Mouse (Mus musculus): ENCODE data around the gene Hk2. TPM values are rescaled to one million over a fixed set of nuclear protein-coding genes. Genes with fewer than 3 reads are reported as not detected.

Hk2 gene
- polyA plus RNA-seq, 1 experiment from 2014 or later: 16.0 TPM

- no peak for ATAC-seq (ENCODE audit: insufficient number of reproducible peaks, insufficient read depth, low FRiP score, low TSS enrichment)
- Histone ChIP-seq H3K4me3 (no peak overlapping the region), H3K4me2 (replicated peaks) (no peak overlapping the region), H3K9me3 (no peaks in the 10 kb centered on the region), H3K36me3 (peaks cover 57% of the 10 kb centered on the region), H3K4me1 (no peaks in the 10 kb centered on the region), H3K27ac (no peak overlapping the region), H3K9ac (no peak overlapping the region), H3K27me3 (no peaks in the 10 kb centered on the region)
- WGBS: 91% methylated on average over 27 of the region's 27 CpGs
These were observed 36.4 kb downstream of the Hk2 start for GRCm38 (mm10) chr6:82737634-82738540.

DNA sequence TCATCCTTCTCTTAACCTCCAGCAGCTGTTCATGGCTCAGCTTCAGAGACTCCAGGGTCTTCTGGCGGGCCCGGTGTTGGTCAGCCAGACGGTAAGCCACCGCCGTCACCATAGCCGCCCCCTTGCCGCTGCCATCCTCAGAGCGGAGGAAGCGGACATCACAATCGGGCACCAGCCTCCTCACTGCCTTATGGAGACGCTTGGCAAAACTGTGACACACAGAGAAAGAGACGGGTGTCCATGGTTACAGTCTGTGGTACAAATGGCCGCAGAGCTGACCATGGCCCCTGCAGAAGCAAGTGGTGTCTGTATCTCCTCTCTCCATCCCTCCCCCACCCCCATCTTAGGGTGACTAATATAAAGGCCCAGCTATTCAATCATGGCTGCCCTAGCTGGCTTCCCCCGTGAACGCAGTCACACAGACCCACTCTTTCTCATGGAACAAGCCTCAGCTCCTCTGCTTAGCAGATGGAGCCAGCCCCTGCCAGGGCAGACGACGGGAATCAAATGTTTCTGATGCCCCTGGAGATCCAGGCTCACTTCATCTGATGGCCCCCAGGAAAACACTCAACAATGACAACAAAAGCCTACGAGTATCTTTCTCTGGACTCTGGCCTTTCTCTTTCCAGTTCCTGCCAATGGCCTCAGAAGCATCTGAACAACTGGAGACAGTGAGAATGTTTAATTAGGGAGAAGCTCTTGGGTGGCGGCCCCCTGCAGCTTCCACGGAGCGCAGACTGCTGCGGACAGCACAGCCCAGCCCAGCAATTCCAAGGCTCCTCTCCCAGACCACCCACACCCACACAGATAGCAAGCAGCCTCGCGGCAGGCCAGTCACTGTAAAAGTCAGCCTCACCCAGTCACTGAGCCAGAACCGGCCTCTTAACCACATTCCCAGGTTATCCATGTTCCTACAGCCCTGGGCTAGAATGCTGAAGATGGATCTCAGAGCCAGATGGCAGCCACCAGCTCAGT is 37.3 kb downstream of the Hk2 start:
- H3K9ac ChIP-seq: no peak overlapping the region
- H3K4me3 ChIP-seq: no peak overlapping the region
- H3K9me3 ChIP-seq: no peaks in the 10 kb centered on the region
- H3K27ac ChIP-seq: no peak overlapping the region
- 92% methylated on average over 25 of the region's 25 CpGs for WGBS
- peaks cover 47% of the 10 kb centered on the region for H3K36me3 ChIP-seq
- H3K4me1 ChIP-seq: no peaks in the 10 kb centered on the region
- ATAC-seq (ENCODE audit: insufficient number of reproducible peaks, insufficient read depth, low FRiP score, low TSS enrichment): no peak
- H3K27me3 ChIP-seq: no peaks in the 10 kb centered on the region
- no peak overlapping the region for H3K4me2 ChIP-seq (replicated peaks)

DNA sequence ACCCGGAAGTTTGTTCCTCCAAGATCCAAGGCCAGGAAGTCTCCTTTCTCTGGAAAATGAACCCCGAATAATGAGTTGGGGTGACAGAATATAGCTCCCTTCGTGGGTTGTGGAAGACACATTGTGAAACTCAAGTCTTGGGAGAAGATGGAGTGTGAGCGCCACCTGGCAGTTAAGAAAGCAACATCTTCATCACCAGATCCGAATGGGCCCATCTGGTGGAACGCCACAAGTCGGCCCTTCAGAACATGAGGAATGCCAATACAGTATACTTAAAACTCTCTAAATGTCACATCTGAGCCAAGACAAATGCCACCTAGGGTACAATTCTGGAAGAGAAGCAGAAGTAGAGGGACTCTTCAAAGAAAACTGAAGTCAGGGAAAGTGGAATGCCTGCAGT is 38.9 kb downstream of the Hk2 start:
- no peaks in the 10 kb centered on the region for H3K4me1 ChIP-seq
- 89% methylated on average over 7 of the region's 7 CpGs for WGBS
- peaks cover 57% of the 10 kb centered on the region for H3K36me3 ChIP-seq
- no peak overlapping the region for H3K27ac ChIP-seq
- no peaks in the 10 kb centered on the region for H3K9me3 ChIP-seq
- H3K4me3 ChIP-seq: no peak overlapping the region
- H3K27me3 ChIP-seq: no peaks in the 10 kb centered on the region
- H3K9ac ChIP-seq: no peak overlapping the region
- no peak overlapping the region for H3K4me2 ChIP-seq (replicated peaks)
- no peak for ATAC-seq (ENCODE audit: insufficient number of reproducible peaks, insufficient read depth, low FRiP score, low TSS enrichment)

DNA sequence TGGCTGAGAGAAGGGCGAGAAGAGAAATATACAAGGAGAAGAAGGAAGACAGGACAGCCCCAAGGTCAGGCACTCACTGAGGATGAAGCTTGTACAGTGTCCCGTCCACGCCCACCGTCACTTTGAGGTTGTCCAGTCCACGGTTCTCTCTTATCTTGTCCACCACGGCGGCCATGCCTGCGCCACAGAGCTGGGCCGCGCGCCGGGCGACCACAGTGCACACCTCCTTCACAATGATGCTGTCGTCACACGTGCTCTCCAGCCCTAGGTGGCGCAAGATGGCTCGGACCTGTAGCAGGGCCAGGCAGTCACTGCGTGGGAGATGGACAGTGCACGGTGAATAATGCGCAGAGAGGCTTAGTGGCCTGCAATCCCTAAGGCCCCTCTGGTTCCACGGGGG is 45.6 kb downstream of the Hk2 start:
- H3K36me3 ChIP-seq: peaks cover 60% of the 10 kb centered on the region
- no peaks in the 10 kb centered on the region for H3K27me3 ChIP-seq
- no peak for ATAC-seq (ENCODE audit: insufficient number of reproducible peaks, insufficient read depth, low FRiP score, low TSS enrichment)
- 94% methylated on average over 21 of the region's 21 CpGs for WGBS
- no peak overlapping the region for H3K9ac ChIP-seq
- no peak overlapping the region for H3K4me2 ChIP-seq (replicated peaks)
- H3K9me3 ChIP-seq: no peaks in the 10 kb centered on the region
- no peak overlapping the region for H3K4me3 ChIP-seq
- no peaks in the 10 kb centered on the region for H3K4me1 ChIP-seq
- no peak overlapping the region for H3K27ac ChIP-seq

DNA sequence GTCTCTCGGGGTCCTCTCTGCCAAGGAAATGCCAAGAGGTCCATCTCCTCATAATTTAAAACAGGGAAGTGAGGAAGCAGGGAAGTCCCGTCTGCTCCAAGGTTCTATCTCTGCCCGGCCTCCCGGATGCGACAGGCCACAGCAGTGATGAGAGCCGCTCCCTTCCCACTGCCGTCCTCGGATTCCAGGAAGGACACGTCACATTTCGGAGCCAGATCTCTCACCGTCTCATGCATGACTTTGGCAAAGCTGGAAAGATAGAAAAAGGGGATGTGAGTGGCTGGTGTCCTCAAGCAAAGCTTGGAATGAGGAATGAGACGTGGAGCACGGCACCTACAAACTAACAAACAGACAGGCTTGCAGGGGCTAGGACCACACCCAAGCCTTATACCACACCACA is 47.0 kb downstream of the Hk2 start:
- Histone ChIP-seq H3K27me3 (no peaks in the 10 kb centered on the region), H3K27ac (no peak overlapping the region), H3K4me1 (peaks cover 10% of the 10 kb centered on the region), H3K9ac (no peak overlapping the region), H3K9me3 (no peaks in the 10 kb centered on the region), H3K36me3 (peaks cover 57% of the 10 kb centered on the region), H3K4me2 (replicated peaks) (no peak overlapping the region), H3K4me3 (no peak overlapping the region)
- 93% methylated on average over 13 of the region's 13 CpGs for WGBS
- ATAC-seq (ENCODE audit: insufficient number of reproducible peaks, insufficient read depth, low FRiP score, low TSS enrichment): no peak

- H3K4me3 ChIP-seq: no peak overlapping the region
- peaks cover 32% of the 10 kb centered on the region for H3K36me3 ChIP-seq
- H3K27me3 ChIP-seq: no peaks in the 10 kb centered on the region
- peak; percentile 78 for ATAC-seq (ENCODE audit: insufficient number of reproducible peaks, insufficient read depth, low FRiP score, low TSS enrichment)
- no peak overlapping the region for H3K4me2 ChIP-seq (replicated peaks)
- peak overlapping the region; percentile 70 for H3K27ac ChIP-seq
- 39% methylated on average over 5 of the region's 5 CpGs for WGBS
- no peak overlapping the region for H3K9ac ChIP-seq
- no peaks in the 10 kb centered on the region for H3K9me3 ChIP-seq
- H3K4me1 ChIP-seq: peaks cover 10% of the 10 kb centered on the region
These were observed 50.9 kb downstream of the Hk2 start for GRCm38 (mm10) chr6:82723321-82723720.

DNA sequence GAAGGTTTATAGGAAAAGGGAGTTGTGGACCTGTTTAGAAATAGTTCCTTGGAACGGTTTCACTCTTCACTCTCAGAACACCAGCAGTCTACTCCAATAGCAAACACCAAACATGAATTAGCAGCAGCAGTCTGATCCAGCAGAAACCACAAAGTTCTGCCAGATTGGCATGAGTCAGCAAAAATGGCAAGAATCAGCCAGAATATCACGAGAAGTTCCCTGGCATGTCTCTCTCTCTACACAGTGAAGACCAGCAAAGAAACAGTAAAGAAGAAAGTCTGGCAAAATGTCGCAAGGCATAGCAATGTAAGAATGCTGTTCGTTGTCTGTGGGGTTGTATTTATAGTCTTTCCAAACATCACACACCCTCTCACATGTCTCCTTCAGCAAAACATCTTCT is 58.1 kb downstream of the Hk2 start:
- Histone ChIP-seq H3K27me3 (no peaks in the 10 kb centered on the region), H3K36me3 (no peaks in the 10 kb centered on the region), H3K9ac (no peak overlapping the region), H3K4me3 (no peak overlapping the region), H3K4me2 (replicated peaks) (no peak overlapping the region), H3K9me3 (no peaks in the 10 kb centered on the region), H3K4me1 (no peaks in the 10 kb centered on the region), H3K27ac (no peak overlapping the region)
- 80% methylated on average over 4 of the region's 4 CpGs for WGBS
- ATAC-seq (ENCODE audit: insufficient number of reproducible peaks, insufficient read depth, low FRiP score, low TSS enrichment): no peak

GRCm38 (mm10) chr6:82715653-82716052 is 58.6 kb downstream of the Hk2 start:
- no peaks in the 10 kb centered on the region for H3K36me3 ChIP-seq
- H3K9me3 ChIP-seq: no peaks in the 10 kb centered on the region
- H3K27me3 ChIP-seq: no peaks in the 10 kb centered on the region
- no peak overlapping the region for H3K4me2 ChIP-seq (replicated peaks)
- ATAC-seq (ENCODE audit: insufficient number of reproducible peaks, insufficient read depth, low FRiP score, low TSS enrichment): no peak
- H3K9ac ChIP-seq: no peak overlapping the region
- 89% methylated on average over 3 of the region's 3 CpGs for WGBS
- no peak overlapping the region for H3K27ac ChIP-seq
- H3K4me1 ChIP-seq: no peaks in the 10 kb centered on the region
- no peak overlapping the region for H3K4me3 ChIP-seq

DNA sequence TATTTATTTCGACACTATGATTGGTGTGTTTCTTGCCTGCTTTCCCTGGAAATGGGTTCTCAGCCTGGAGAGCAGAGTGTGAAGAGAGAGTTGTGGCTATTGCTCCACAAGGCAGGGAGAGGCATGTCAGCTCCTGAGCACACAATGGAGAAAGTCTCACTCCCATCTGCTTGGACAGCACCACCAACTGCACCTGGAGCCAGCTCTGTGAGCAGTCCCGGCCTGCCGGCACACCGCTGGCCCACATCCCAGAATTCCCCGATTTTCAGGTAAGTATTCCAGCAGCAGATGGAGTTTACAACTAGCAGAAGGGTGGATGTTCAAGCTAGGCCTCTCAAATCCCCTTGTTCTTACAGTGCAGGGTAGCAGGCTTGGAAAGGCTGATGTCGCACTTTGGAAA is 59.0 kb downstream of the Hk2 start:
- ATAC-seq (ENCODE audit: insufficient number of reproducible peaks, insufficient read depth, low FRiP score, low TSS enrichment): no peak
- no peaks in the 10 kb centered on the region for H3K9me3 ChIP-seq
- WGBS: 89% methylated on average over 6 of the region's 6 CpGs

DNA sequence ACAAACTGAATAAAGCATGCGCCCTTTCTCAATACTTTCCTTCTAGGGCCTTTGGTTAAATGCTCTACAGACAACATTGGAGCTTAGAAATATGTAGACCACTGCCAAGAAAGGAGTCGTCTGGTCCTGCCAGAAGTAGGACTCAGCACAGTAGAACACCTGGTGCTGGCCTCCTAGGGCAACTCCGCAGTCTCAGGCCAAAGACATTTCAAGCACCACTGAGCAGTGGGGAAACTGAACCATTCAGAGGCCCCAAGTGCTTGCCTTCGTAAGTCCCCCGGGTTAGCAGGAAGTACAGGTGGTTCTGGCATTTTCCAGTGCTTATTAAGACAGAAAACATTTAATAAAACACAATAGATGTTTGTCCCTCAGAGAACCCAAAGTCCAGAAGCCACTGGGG is 59.4 kb downstream of the Hk2 start:
- 87% methylated on average over 5 of the region's 5 CpGs for WGBS
- H3K27ac ChIP-seq: no peak overlapping the region
- H3K36me3 ChIP-seq: no peaks in the 10 kb centered on the region
- H3K9ac ChIP-seq: no peak overlapping the region
- H3K27me3 ChIP-seq: no peaks in the 10 kb centered on the region
- H3K4me3 ChIP-seq: no peak overlapping the region
- H3K4me1 ChIP-seq: no peaks in the 10 kb centered on the region
- no peak overlapping the region for H3K4me2 ChIP-seq (replicated peaks)
- H3K9me3 ChIP-seq: no peaks in the 10 kb centered on the region
- no peak for ATAC-seq (ENCODE audit: insufficient number of reproducible peaks, insufficient read depth, low FRiP score, low TSS enrichment)

More for the DNA sequence above, 59.0 kb downstream of the Hk2 start:
- Histone ChIP-seq H3K4me1 (no peaks in the 10 kb centered on the region), H3K27ac (no peak overlapping the region), H3K36me3 (no peaks in the 10 kb centered on the region), H3K27me3 (no peaks in the 10 kb centered on the region), H3K9ac (no peak overlapping the region), H3K4me2 (replicated peaks) (no peak overlapping the region), H3K4me3 (no peak overlapping the region)

DNA sequence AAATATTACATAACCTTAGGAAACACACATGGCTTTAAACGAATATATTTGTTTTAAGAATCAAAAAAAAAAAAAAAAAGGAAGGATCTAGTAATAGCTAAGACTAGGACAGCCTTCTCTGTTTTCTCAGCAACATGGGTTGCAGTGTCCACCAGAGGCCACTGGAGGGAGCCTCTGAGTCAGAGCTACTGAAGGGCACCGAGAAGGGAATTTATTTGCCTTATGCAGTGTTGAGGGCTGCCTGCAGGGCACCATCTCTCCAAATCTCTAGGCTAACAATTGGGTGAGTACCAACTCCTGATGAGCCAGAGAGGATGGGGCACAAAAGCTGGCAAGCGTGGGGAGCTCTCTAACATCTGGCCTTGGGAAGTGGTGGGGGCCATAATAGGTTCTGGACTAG is 60.0 kb downstream of the Hk2 start:
- Histone ChIP-seq H3K4me1 (no peaks in the 10 kb centered on the region), H3K4me3 (no peak overlapping the region), H3K4me2 (replicated peaks) (no peak overlapping the region), H3K9me3 (no peaks in the 10 kb centered on the region), H3K9ac (no peak overlapping the region), H3K27ac (no peak overlapping the region), H3K27me3 (no peaks in the 10 kb centered on the region), H3K36me3 (no peaks in the 10 kb centered on the region)
- WGBS: 13% methylated on average over 3 of the region's 3 CpGs
- no peak for ATAC-seq (ENCODE audit: insufficient number of reproducible peaks, insufficient read depth, low FRiP score, low TSS enrichment)

GRCm38 (mm10) chr6:82707742-82708141 is 66.5 kb downstream of the Hk2 start:
- Histone ChIP-seq H3K4me1 (no peaks in the 10 kb centered on the region), H3K9me3 (no peaks in the 10 kb centered on the region), H3K4me3 (no peak overlapping the region), H3K27me3 (no peaks in the 10 kb centered on the region), H3K4me2 (replicated peaks) (no peak overlapping the region), H3K27ac (no peak overlapping the region), H3K36me3 (no peaks in the 10 kb centered on the region), H3K9ac (no peak overlapping the region)
- WGBS: 86% methylated on average over 3 of the region's 3 CpGs
- no peak for ATAC-seq (ENCODE audit: insufficient number of reproducible peaks, insufficient read depth, low FRiP score, low TSS enrichment)
